Mouse (Mus musculus): Measurements from ENCODE around the gene Tdpoz3.
"Not testable (repeated sequence)": the region's sequence is repeated elsewhere in the genome, so short reads cannot be mapped to it uniquely, and the experiment has no call there.

Tdpoz3 gene

GRCm38 (mm10) chr3:93825720-93826119 is at the start of gene Tdpoz3:
Gene Tdpoz3 (plus strand): TSS chr3:93826020.
- DNase-seq (ENCODE audit: low spot score) = not testable (repeated sequence)

- not testable (repeated sequence) for DNase-seq (ENCODE audit: low spot score)
Measured at GRCm38 (mm10) chr3:93796098-93796497, 29.7 kb upstream of the Tdpoz3 start, which contains the start of gene Tdpoz4. Gene Tdpoz4 (plus strand): TSS chr3:93796398.

- not testable (repeated sequence) for DNase-seq (ENCODE audit: low spot score)
Measured at GRCm38 (mm10) chr3:93813341-93813740, 12.5 kb upstream of the Tdpoz3 start.

GRCm38 (mm10) chr3:93858957-93859356 is 33.1 kb downstream of the Tdpoz3 start:
- DNase-seq (ENCODE audit: low spot score) = not testable (repeated sequence)

- not testable (repeated sequence) for DNase-seq (ENCODE audit: low spot score)
Measured at GRCm38 (mm10) chr3:93870635-93871034, 44.8 kb downstream of the Tdpoz3 start.

All from layer of hippocampus, adult 11-12 months (tissue).